Mouse (Mus musculus) neural tube, embryonic 14.5 days (tissue): ENCODE data around the gene Hsf3. TPM values are rescaled to one million over a fixed set of nuclear protein-coding genes. Genes with fewer than 3 reads are reported as not detected.

Source experiments
- ATAC-seq: fragments of 200-750 bp; cut with Nextera tagmentation; 2 replicates; pipeline ENCODE4 v1.8.0; 2017; ENCODE audit warnings: low read depth, mild to moderate bottlenecking, moderate TSS enrichment, moderate library complexity
- H3K27ac ChIP-seq: fragments of 300-500 bp; sonication (generic); 2 replicates; pipeline ENCODE4 v1.5.1; 2014; ENCODE audit warnings: low read depth, mild to moderate bottlenecking, control low read depth, low read length, moderate library complexity, mixed read lengths
- H3K27me3 ChIP-seq: fragments of 300-500 bp; sonication (generic); 2 replicates; pipeline ENCODE4 v1.6.1; 2014; ENCODE audit warnings: low read length; ENCODE audit not compliant: control insufficient read depth, insufficient read depth
- H3K36me3 ChIP-seq: fragments of 300-500 bp; sonication (generic); 2 replicates; pipeline ENCODE4 v1.6.1; 2014; ENCODE audit warnings: low read length, mixed read lengths; ENCODE audit not compliant: control insufficient read depth, insufficient read depth
- H3K4me1 ChIP-seq: fragments of 300-500 bp; sonication (generic); 2 replicates; pipeline ENCODE4 v1.6.1; 2014; ENCODE audit warnings: low read length; ENCODE audit not compliant: control insufficient read depth, insufficient read depth
- H3K4me2 ChIP-seq: fragments of 300-500 bp; sonication (generic); 2 replicates; pipeline ENCODE4 v1.6.1; 2014; ENCODE audit warnings: mild to moderate bottlenecking, low read depth, low read length, control low read depth
- H3K4me3 ChIP-seq: fragments of 300-500 bp; sonication (generic); 2 replicates; pipeline ENCODE4 v1.5.1; 2014; ENCODE audit warnings: low read depth, low read length, control low read depth, mixed read lengths
- H3K9ac ChIP-seq: fragments of 300-500 bp; sonication (generic); replicated peaks from 2 replicates; pipeline ENCODE4 v1.6.1; 2014; ENCODE audit warnings: low read depth, mild to moderate bottlenecking, control low read depth, low read length, mixed read lengths
- H3K9me3 ChIP-seq: fragments of 300-500 bp; sonication (generic); 2 replicates; pipeline ENCODE4 v1.6.1; 2016; ENCODE audit warnings: low read length; ENCODE audit not compliant: control insufficient read depth
- WGBS: fragments of 180-500 bp; shearing (Covaris S2); extraction: QIAGEN DNeasy Blood & Tissue Kit; methylation state at CpG from one replicate; pipeline ENCODE4 v1.1.7; 2014; 5-methylcytosine and 5-hydroxymethylcytosine counted together
- polyA plus RNA-seq: library from polyadenylated mRNA; unstranded; fragments of >200 nt; fragmentation: Nextera tagmentation; extraction: Ambion mirVana; gene quantifications from 2 replicates; pipeline ENCODE4 v1.2.1, GENCODE M21; 2014

Gene Hsf3
- polyA plus RNA-seq, 1 experiment from 2014 or later = not detected

DNA sequence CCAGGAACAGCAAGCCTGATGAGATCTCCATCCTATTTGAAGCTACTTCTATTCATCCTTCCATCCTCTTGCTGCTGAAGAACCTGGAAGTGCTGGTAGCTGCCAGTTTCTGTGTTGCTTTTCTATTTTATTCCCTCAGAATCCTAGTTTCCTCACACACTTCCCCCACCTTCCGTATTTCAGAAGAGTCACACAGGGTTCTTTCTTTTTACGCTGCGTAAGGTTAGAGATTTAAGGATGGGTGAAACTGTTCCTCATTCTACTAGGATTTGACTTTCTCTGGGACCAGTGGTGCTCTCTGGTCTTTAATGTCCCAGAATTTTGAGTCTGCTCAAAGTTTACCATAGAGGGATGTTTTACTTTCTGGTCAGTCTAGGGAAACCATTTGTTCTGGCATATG, 162.8 kb downstream of the Hsf3 start, which contains the start of gene Vsig4:
Gene Vsig4 (minus strand): TSS at position 101 of the 400 bp plus-strand sequence.
- WGBS = 91% methylated on average over 3 of the region's 3 CpGs

DNA sequence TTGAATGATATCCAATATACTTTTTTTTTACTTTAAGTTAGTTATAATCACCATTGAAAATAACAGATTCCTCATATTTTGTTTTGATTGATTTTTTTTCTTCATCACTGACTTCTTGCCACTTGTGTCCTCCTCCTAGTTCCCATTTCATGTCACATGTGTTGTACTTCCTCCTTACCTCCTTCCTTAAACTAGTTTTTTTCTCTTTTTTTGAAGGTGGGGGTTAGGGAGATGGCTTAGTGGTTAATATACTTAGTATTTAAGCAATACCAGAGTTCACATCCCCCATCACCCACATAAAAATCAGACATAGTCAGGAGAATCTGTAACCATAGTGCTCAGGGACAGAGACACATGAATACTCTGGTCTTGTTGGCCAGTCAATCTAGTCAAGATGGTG, 199.6 kb downstream of the Hsf3 start:
- H3K4me3 ChIP-seq = no peak overlapping the region
- no peak overlapping the region for H3K9ac ChIP-seq
- H3K36me3 ChIP-seq = no peaks in the 10 kb centered on the region
- H3K9me3 ChIP-seq = no peaks in the 10 kb centered on the region
- no peak overlapping the region for H3K27ac ChIP-seq
- no peaks in the 10 kb centered on the region for H3K4me1 ChIP-seq
- H3K4me2 ChIP-seq = no peak overlapping the region
- ATAC-seq = no peak
- H3K27me3 ChIP-seq = no peaks in the 10 kb centered on the region

More for the DNA sequence above, 162.8 kb downstream of the Hsf3 start, which contains the start of gene Vsig4:
- Histone ChIP-seq H3K9ac (no peak within 1 kb of the TSS), H3K9me3 (no peaks in the 10 kb centered on the region), H3K27ac (no peak within 1 kb of the TSS), H3K4me2 (no peak within 1 kb of the TSS), H3K36me3 (no peaks in the 10 kb centered on the region), H3K4me1 (no peaks in the 10 kb centered on the region), H3K27me3 (no peaks in the 10 kb centered on the region), H3K4me3 (no peak within 1 kb of the TSS)
- no peak for ATAC-seq

Other genes with a start within 250 kb of the Hsf3 start
- gene Vsig4, start 162.9 kb downstream of the Hsf3 start, polyA plus RNA-seq = not detected in 2 replicates
- 1.8 and 4.9 TPM in 2 replicates for gene Heph, start 935 bp downstream of the Hsf3 start, polyA plus RNA-seq